Comparison of ENCODE assay signal across 8 mouse cellular contexts in the genomic region with DNA sequence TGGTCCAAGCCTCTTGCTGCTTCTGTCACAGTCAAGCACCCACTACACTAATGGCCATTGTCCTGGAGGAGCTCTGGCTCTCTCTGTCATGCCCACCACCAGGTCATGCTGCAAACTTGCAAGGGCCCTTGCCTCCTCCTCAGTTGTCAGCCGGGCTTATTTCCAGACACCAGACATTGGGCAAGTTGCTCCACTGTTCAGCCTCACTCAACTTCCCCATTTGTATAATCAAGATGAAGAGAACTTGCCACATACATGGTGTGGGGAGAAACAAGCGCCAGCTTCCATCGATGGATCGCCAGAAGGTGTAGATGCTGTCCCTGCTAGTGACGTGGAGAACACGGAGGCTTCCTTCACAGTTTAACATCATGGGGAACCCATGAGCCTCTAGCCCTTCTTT.
ATAC-seq lines count a peak whose summit lies in the region.

No protein-coding gene starts in this region.

- peak; percentile 79 for ATAC-seq in common myeloid progenitor, adult 5-6 weeks (replicated peaks; ENCODE audit: low read depth, poor library complexity, severe bottlenecking)
- peak; percentile 72 for ATAC-seq in granulocyte monocyte progenitor cell, adult 5-6 weeks (replicated peaks; ENCODE audit: poor library complexity, severe bottlenecking)
- peak; percentile 72 to 74 for ATAC-seq in hematopoietic stem cell, adult 5-6 weeks (replicated peaks in 1 of 2; ENCODE audit: insufficient read depth in 1 of 2, low FRiP score in 2 of 2, low TSS enrichment in 1 of 2, low read depth in 1 of 2, poor library complexity in 2 of 2, severe bottlenecking in 2 of 2)
- peak; percentile 74 for ATAC-seq in megakaryocyte, adult 5-6 weeks (ENCODE audit: poor library complexity, severe bottlenecking)
- peak; percentile 59 for ATAC-seq in megakaryocyte progenitor cell, adult 5-6 weeks (replicated peaks; ENCODE audit: poor library complexity)
- 0 out of 2 replicates have a peak, but pooled peaks have one; percentile 15 for ATAC-seq in megakaryocyte-erythroid progenitor cell, adult 5-6 weeks (replicated peaks; ENCODE audit: low FRiP score, low TSS enrichment, poor library complexity, severe bottlenecking)
- ATAC-seq in monocyte, adult 5-6 weeks (replicated peaks; ENCODE audit: insufficient number of reproducible peaks, low FRiP score, low TSS enrichment, poor library complexity, severe bottlenecking): peak; percentile 70
- peak; percentile 61 for ATAC-seq in neutrophil, adult 5-6 weeks (ENCODE audit: extremely low read depth, insufficient number of reproducible peaks, low FRiP score, poor library complexity, severe bottlenecking)

Comparison
In these comparisons a context has a peak if more than half of its experiments do, and no peak if none do; other contexts are left out.
1. Peak in every context shown above with its lines: ATAC-seq.
2. ATAC-seq: peak in every context shown above with its lines; median percentile 79 in common myeloid progenitor, adult 5-6 weeks; 74 in megakaryocyte, adult 5-6 weeks; 73 in hematopoietic stem cell, adult 5-6 weeks; 72 in granulocyte monocyte progenitor cell, adult 5-6 weeks; 70 in monocyte, adult 5-6 weeks; 61 in neutrophil, adult 5-6 weeks; 59 in megakaryocyte progenitor cell, adult 5-6 weeks; 15 in megakaryocyte-erythroid progenitor cell, adult 5-6 weeks.